14 mouse cellular contexts compared by ENCODE assay signal in the genomic region with DNA sequence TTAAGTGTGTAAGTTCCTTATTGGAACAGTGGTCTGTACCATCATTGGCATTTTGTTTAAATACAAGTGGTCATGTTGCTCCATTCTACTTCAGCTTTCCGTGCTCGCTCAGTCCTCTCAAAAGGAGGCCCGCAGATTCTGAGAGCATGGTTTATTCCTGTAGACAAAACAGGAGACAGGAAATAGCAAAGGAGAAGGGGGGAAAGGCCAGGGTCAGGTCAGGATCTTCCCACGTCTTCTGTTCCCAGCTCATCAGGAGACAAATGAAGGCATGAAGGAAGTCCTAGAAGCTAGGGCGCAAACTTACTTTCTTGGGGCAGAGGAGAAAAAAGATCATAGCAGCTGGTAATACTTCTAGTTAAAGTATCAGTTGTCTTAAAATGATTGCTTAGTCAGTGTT. TPM values are rescaled to one million over a fixed set of nuclear protein-coding genes. Genes with fewer than 3 reads are reported as not detected.
DNase-seq lines count a peak whose midpoint lies in the region; ATAC-seq and TF ChIP-seq lines count a peak whose summit lies in the region.
"Had no signal": no experiment of that assay in that cellular context is flagged by ENCODE, and none has a peak within 500 bp of the region (broad histone marks: within the 10 kb centered on the region; RNA-seq: fewer than 3 reads in every experiment).

No protein-coding gene starts in this region.

- H3K9me3 ChIP-seq in heart, embryonic 13.5 days: no peaks in the 10 kb centered on the region
- H3K9me3 ChIP-seq in lung, postnatal 0 days (ENCODE audit: low read length): no peaks in the 10 kb centered on the region
- no peaks in the 10 kb centered on the region for H3K9me3 ChIP-seq in hindbrain, embryonic 11.5 days (ENCODE audit: control insufficient read depth, low read length)
- H3K9me3 ChIP-seq: hindbrain, embryonic 13.5 days; limb, embryonic 12.5 days had no signal

- 0 out of 2 replicates have a peak, but pooled peaks have one; percentile 14 for TF ChIP-seq EP300 in lung, postnatal 0 days (IDR thresholded peaks at IDR 0.05)

- H3K4me3 ChIP-seq in bone marrow macrophage, adult 2 months (ENCODE audit: insufficient read depth, low read length): no peak overlapping the region
- no peak overlapping the region for H3K4me3 ChIP-seq in heart, embryonic 13.5 days
- no peak overlapping the region for H3K4me3 ChIP-seq in lung, postnatal 0 days (ENCODE audit: low read depth, low read length)
- H3K4me3 ChIP-seq in hindbrain, embryonic 11.5 days (ENCODE audit: low read depth, low read length): no peak overlapping the region
- H3K4me3 ChIP-seq: hindbrain, embryonic 13.5 days; limb, embryonic 12.5 days had no signal

- no peak overlapping the region for H3K4me2 ChIP-seq in heart, embryonic 13.5 days
- no peak overlapping the region for H3K4me2 ChIP-seq in lung, postnatal 0 days (replicated peaks; ENCODE audit: low read depth, low read length)
- no peak overlapping the region for H3K4me2 ChIP-seq in hindbrain, embryonic 11.5 days (replicated peaks; ENCODE audit: low read depth, low read length)
- H3K4me2 ChIP-seq: hindbrain, embryonic 13.5 days; limb, embryonic 12.5 days; midbrain, embryonic 11.5 days had no signal

- H3K4me1 ChIP-seq in bone marrow macrophage, adult 2 months (ENCODE audit: control insufficient read depth, insufficient read depth, low read length): peaks cover 31% of the 10 kb centered on the region
- H3K4me1 ChIP-seq in heart, embryonic 13.5 days: peaks cover 8% of the 10 kb centered on the region
- no peaks in the 10 kb centered on the region for H3K4me1 ChIP-seq in lung, postnatal 0 days (ENCODE audit: insufficient read depth, low read depth, low read length)
- H3K4me1 ChIP-seq in hindbrain, embryonic 11.5 days (replicated peaks; ENCODE audit: control insufficient read depth, insufficient read depth, low read length): no peaks in the 10 kb centered on the region

- no peaks in the 10 kb centered on the region for H3K36me3 ChIP-seq in heart, embryonic 13.5 days
- no peaks in the 10 kb centered on the region for H3K36me3 ChIP-seq in lung, postnatal 0 days (ENCODE audit: insufficient read depth, low read length)
- no peaks in the 10 kb centered on the region for H3K36me3 ChIP-seq in hindbrain, embryonic 11.5 days (ENCODE audit: control insufficient read depth, insufficient read depth, low read length)
- H3K36me3 ChIP-seq: hindbrain, embryonic 13.5 days; limb, embryonic 12.5 days had no signal

- intact Hi-C loops in heart, postnatal 25 days (cut with DNase I): no loop called here

- H3K9ac ChIP-seq in heart, embryonic 13.5 days: no peak overlapping the region
- no peak overlapping the region for H3K9ac ChIP-seq in lung, postnatal 0 days (replicated peaks; ENCODE audit: low read depth)
- no peak overlapping the region for H3K9ac ChIP-seq in hindbrain, embryonic 11.5 days (ENCODE audit: low read depth, low read length)
- H3K9ac ChIP-seq: hindbrain, embryonic 13.5 days; limb, embryonic 12.5 days had no signal

- no peak for TF ChIP-seq POLR2A in bone marrow macrophage, adult 2 months (IDR thresholded peaks at IDR 0.05; ENCODE audit: borderline replicate concordance, low read depth, low read length)

- peak; percentile 33 for DNase-seq in heart, adult 8-10 months (ENCODE audit: low spot score)
- DNase-seq in heart, postnatal 25 days (ENCODE audit: low spot score): no peak
- DNase-seq in lung, postnatal 0 days (ENCODE audit: low spot score): no peak
- DNase-seq in hindbrain, embryonic 11.5 days (ENCODE audit: low spot score): no peak
- DNase-seq in gastrocnemius, postnatal 25 days: no peak
- DNase-seq: embryo, embryonic 11 days; retina, postnatal 1 day; thymus, postnatal 14 days had no signal

- 60% methylated on average over 5 of the region's 5 CpGs for WGBS in heart, embryonic 13.5 days
- 44% methylated on average over 5 of the region's 5 CpGs for WGBS in lung, postnatal 0 days
- WGBS in hindbrain, embryonic 11.5 days: 46% methylated on average over 5 of the region's 5 CpGs

- ATAC-seq in heart, embryonic 13.5 days (ENCODE audit: extremely low read depth, insufficient number of reproducible peaks, low FRiP score, low TSS enrichment): no peak
- ATAC-seq in lung, postnatal 0 days: peak; percentile 37; the same call in 1 of the 2 replicates
- no peak for ATAC-seq in hindbrain, embryonic 11.5 days (ENCODE audit: low FRiP score)

- peak overlapping the region; percentile 42 for H3K27ac ChIP-seq in bone marrow macrophage, adult 2 months (ENCODE audit: insufficient read depth, low read depth, low read length)
- 0 out of 2 replicates have a peak overlapping the region, but pooled peaks have one; percentile 2 for H3K27ac ChIP-seq in heart, embryonic 13.5 days (replicated peaks)
- H3K27ac ChIP-seq in lung, postnatal 0 days (ENCODE audit: low read length): 0 out of 2 replicates have a peak overlapping the region, but pooled peaks have one; percentile 54
- H3K27ac ChIP-seq in hindbrain, embryonic 11.5 days (ENCODE audit: low read depth, low read length): no peak overlapping the region
- H3K27ac ChIP-seq: hindbrain, embryonic 13.5 days; limb, embryonic 12.5 days had no signal

- H3K27me3 ChIP-seq in heart, embryonic 13.5 days (replicated peaks): no peaks in the 10 kb centered on the region
- no peaks in the 10 kb centered on the region for H3K27me3 ChIP-seq in lung, postnatal 0 days (replicated peaks; ENCODE audit: insufficient read depth, low read length)
- H3K27me3 ChIP-seq in hindbrain, embryonic 11.5 days (ENCODE audit: control insufficient read depth, insufficient read depth, low read length): no peaks in the 10 kb centered on the region
- H3K27me3 ChIP-seq: CH12.LX; hindbrain, embryonic 13.5 days; limb, embryonic 12.5 days had no signal

- no peak for TF ChIP-seq CTCF in bone marrow macrophage, adult 2 months (IDR thresholded peaks at IDR 0.05; ENCODE audit: low read depth, low read length)
- TF ChIP-seq CTCF in lung, postnatal 0 days (IDR thresholded peaks at IDR 0.05): no peak

RNA-seq across cellular contexts. Expression of a gene that starts 56.1 kb away (rescaled TPM):
- total RNA-seq in heart, adult 8-10 months (2022): 10 to 100 TPM; 11.1 to 15.7 (median 13.5) TPM
- total RNA-seq in heart, postnatal 25 days (2021): 10 to 100 TPM; 17.0 to 20.2 TPM
- 23.8 and 24.1 TPM in 2 replicates for polyA plus RNA-seq in bone marrow macrophage, adult 2 months (2012; ENCODE audit: insufficient read depth, insufficient read length, missing spikeins)
- polyA plus RNA-seq in heart, embryonic 13.5 days (2015; fragmentation: Nextera tagmentation; extraction: Ambion mirVana): 24.5 and 25.4 TPM in 2 replicates
- 15.3 and 18.0 TPM in 2 replicates for polyA plus RNA-seq in lung, postnatal 0 days (2015; fragmentation: Nextera tagmentation; extraction: Ambion mirVana)
- 20.2 and 23.3 TPM in 2 replicates for polyA plus RNA-seq in hindbrain, embryonic 11.5 days (2014; fragmentation: Nextera tagmentation; extraction: Ambion mirVana)
- total RNA-seq in gastrocnemius, postnatal 25 days (2021): 10 to 100 TPM; 39.3 to 77.3 TPM
